ENCODE assay signal across 8 mouse cellular contexts in genomic region chr10:117147463-117148360, GRCm38 (mm10). TPM values are rescaled to one million over a fixed set of nuclear protein-coding genes. Genes with fewer than 3 reads are reported as not detected.
A peak's percentile ranks its signal among the peaks of the same experiment; 100 is the strongest.
DNase-seq lines count a peak whose midpoint lies in the region; ATAC-seq and TF ChIP-seq lines count a peak whose summit lies in the region.

No protein-coding gene starts in this region.

- no peak; the same call in 1 of the 2 replicates for ATAC-seq in hindbrain, embryonic 15.5 days (ENCODE audit: low FRiP score, low read depth)
- peak; percentile 52 for ATAC-seq in liver, embryonic 15.5 days (ENCODE audit: insufficient read depth)
- peak; percentile 64 for ATAC-seq in neural tube, embryonic 15.5 days (ENCODE audit: low FRiP score)

- 0 out of 2 replicates have a peak, but pooled peaks cover 2% of the 10 kb centered on the region for H3K27me3 ChIP-seq in hindbrain, embryonic 15.5 days
- no peaks in the 10 kb centered on the region for H3K27me3 ChIP-seq in liver, embryonic 15.5 days
- H3K27me3 ChIP-seq in neural tube, embryonic 15.5 days (replicated peaks), result no peaks in the 10 kb centered on the region

- H3K4me1 ChIP-seq in embryonic fibroblast, embryonic 13.5 days (ENCODE audit: control insufficient read depth, insufficient read depth, low read length), result peaks cover 21% of the 10 kb centered on the region
- peaks cover 49% of the 10 kb centered on the region for H3K4me1 ChIP-seq in hindbrain, embryonic 15.5 days (replicated peaks)
- peaks cover 77% of the 10 kb centered on the region for H3K4me1 ChIP-seq in liver, embryonic 15.5 days (replicated peaks)
- H3K4me1 ChIP-seq in neural tube, embryonic 15.5 days, result peaks cover 53% of the 10 kb centered on the region

- TF ChIP-seq CTCF in left cerebral cortex, adult 2 months (IDR thresholded peaks at IDR 0.05), result no peak
- TF ChIP-seq CTCF in embryonic fibroblast, embryonic 13.5 days (IDR thresholded peaks at IDR 0.05; ENCODE audit: borderline replicate concordance, insufficient read depth, low read length), result no peak

- no peaks in the 10 kb centered on the region for H3K36me3 ChIP-seq in hindbrain, embryonic 15.5 days
- H3K36me3 ChIP-seq in liver, embryonic 15.5 days (replicated peaks), result no peaks in the 10 kb centered on the region
- no peaks in the 10 kb centered on the region for H3K36me3 ChIP-seq in neural tube, embryonic 15.5 days

- H3K27ac ChIP-seq in left cerebral cortex, adult 2 months, result peak overlapping the region; percentile 82
- H3K27ac ChIP-seq in embryonic fibroblast, embryonic 13.5 days (ENCODE audit: insufficient read depth, low read length), result peak overlapping the region; percentile 60
- peak overlapping the region; percentile 81 for H3K27ac ChIP-seq in hindbrain, embryonic 15.5 days (replicated peaks)
- H3K27ac ChIP-seq in liver, embryonic 15.5 days (replicated peaks), result peak overlapping the region; percentile 95
- peak overlapping the region; percentile 89 for H3K27ac ChIP-seq in neural tube, embryonic 15.5 days (replicated peaks)

- TF ChIP-seq POLR2A in embryonic fibroblast, embryonic 13.5 days (IDR thresholded peaks at IDR 0.05; ENCODE audit: low read depth, low read length), result no peak

- peak in 1 of 2 experiments; percentile 16 for DNase-seq in left cerebral cortex, adult 2 months (ENCODE audit: extremely low spot score in 1 of 2, low spot score in 2 of 2)
- DNase-seq in left cerebral cortex, adult 9 months (ENCODE audit: low spot score in 2 of 2), result no peak
- peak; percentile 42 for DNase-seq in Muller cell, postnatal 12 days (ENCODE audit: inconsistent ontology term)
- no peak for DNase-seq in thymus, postnatal 0 days (ENCODE audit: low spot score)

- H3K9me3 ChIP-seq in hindbrain, embryonic 15.5 days, result no peaks in the 10 kb centered on the region
- no peaks in the 10 kb centered on the region for H3K9me3 ChIP-seq in liver, embryonic 15.5 days (replicated peaks)
- H3K9me3 ChIP-seq in neural tube, embryonic 15.5 days (replicated peaks), result no peaks in the 10 kb centered on the region

- intact Hi-C loops in left cerebral cortex, adult 2 months (cut with DNase I), result loop anchor here (1.0 to 10.0 kb wide), 5 partner anchors 60 to 193 kb away; partner anchors contain the start of genes Cct2, Rab3ip and Yeats4

- under 1% methylated on average over 42 of the region's 72 CpGs for WGBS in hindbrain, embryonic 15.5 days
- under 1% methylated on average over 64 of the region's 72 CpGs for WGBS in liver, embryonic 15.5 days (ENCODE audit: insufficient replicate concordance)
- under 1% methylated on average over 68 of the region's 72 CpGs for WGBS in neural tube, embryonic 15.5 days

- H3K4me3 ChIP-seq in left cerebral cortex, adult 2 months, result peak overlapping the region; percentile 86
- peak overlapping the region; percentile 96 for H3K4me3 ChIP-seq in embryonic fibroblast, embryonic 13.5 days (ENCODE audit: insufficient read depth, low read length)
- peak overlapping the region; percentile 71 for H3K4me3 ChIP-seq in hindbrain, embryonic 15.5 days
- peak overlapping the region; percentile 100 for H3K4me3 ChIP-seq in liver, embryonic 15.5 days (replicated peaks)
- H3K4me3 ChIP-seq in neural tube, embryonic 15.5 days (replicated peaks), result peak overlapping the region; percentile 99

- H3K4me2 ChIP-seq in hindbrain, embryonic 15.5 days, result peak overlapping the region; percentile 75
- H3K4me2 ChIP-seq in liver, embryonic 15.5 days, result peak overlapping the region; percentile 89
- H3K4me2 ChIP-seq in neural tube, embryonic 15.5 days, result peak overlapping the region; percentile 78

- peak overlapping the region; percentile 70 for H3K9ac ChIP-seq in hindbrain, embryonic 15.5 days
- H3K9ac ChIP-seq in liver, embryonic 15.5 days, result peak overlapping the region; percentile 99
- peak overlapping the region; percentile 89 for H3K9ac ChIP-seq in neural tube, embryonic 15.5 days (replicated peaks)

RNA-seq across cellular contexts. Expression of gene Frs2, which starts 0.6 kb away (rescaled TPM):
- total RNA-seq in left cerebral cortex, adult 2 months (2021), result 10 to 100 TPM; 36.6 to 36.9 TPM
- 54.8 and 61.5 TPM in 2 replicates for polyA plus RNA-seq in embryonic fibroblast, embryonic 13.5 days (2011; ENCODE audit: insufficient read length, low read depth, missing spikeins)
- polyA plus RNA-seq in hindbrain, embryonic 15.5 days (2015; fragmentation: Nextera tagmentation; extraction: Ambion mirVana), result 20.3 and 23.4 TPM in 2 replicates
- 6.9 and 7.5 TPM in 2 replicates for polyA plus RNA-seq in liver, embryonic 15.5 days (2015; fragmentation: Nextera tagmentation; extraction: Ambion mirVana)
- polyA plus RNA-seq in neural tube, embryonic 15.5 days (2015; fragmentation: Nextera tagmentation; extraction: Ambion mirVana), result 19.7 and 21.4 TPM in 2 replicates
- 13.1 and 14.6 TPM in 2 replicates for polyA plus RNA-seq in thymus, postnatal 0 days (2015; fragmentation: Nextera tagmentation; extraction: Ambion mirVana)
